Mouse (Mus musculus): ENCODE results near the gene Sfxn1. TPM values are rescaled to one million over a fixed set of nuclear protein-coding genes. Genes with fewer than 3 reads are reported as not detected.

Gene Sfxn1
- total RNA-seq, 4 experiments from 2014 or later: 46.9 to 62.5 (median 52.4) TPM

- DNase-seq: no peak
These were observed 6.0 kb downstream of the Sfxn1 start for GRCm38 (mm10) chr13:54077470-54078174.

- no peak for DNase-seq
These were observed 8.4 kb downstream of the Sfxn1 start for GRCm38 (mm10) chr13:54079782-54080759.

- DNase-seq: no peak
These were observed 9.1 kb downstream of the Sfxn1 start for GRCm38 (mm10) chr13:54080785-54081184.

- DNase-seq: no peak
These were observed 11.3 kb downstream of the Sfxn1 start for GRCm38 (mm10) chr13:54082946-54083345.

GRCm38 (mm10) chr13:54084178-54084577 is 12.5 kb downstream of the Sfxn1 start:
- no peak for DNase-seq

GRCm38 (mm10) chr13:54084826-54085225 is 13.2 kb downstream of the Sfxn1 start:
- DNase-seq: no peak

GRCm38 (mm10) chr13:54085266-54085665 is 13.6 kb downstream of the Sfxn1 start:
- DNase-seq: no peak

GRCm38 (mm10) chr13:54091719-54092118 is 20.1 kb downstream of the Sfxn1 start:
- no peak for DNase-seq

GRCm38 (mm10) chr13:54094349-54094748 is 22.7 kb downstream of the Sfxn1 start:
- DNase-seq: no peak

- DNase-seq: no peak
These were observed 23.3 kb downstream of the Sfxn1 start for GRCm38 (mm10) chr13:54094963-54095362.

GRCm38 (mm10) chr13:54095721-54096120 is 24.1 kb downstream of the Sfxn1 start:
- DNase-seq: no peak

GRCm38 (mm10) chr13:54097227-54097626 is 25.6 kb downstream of the Sfxn1 start:
- DNase-seq: no peak

GRCm38 (mm10) chr13:54097797-54098196 is 26.1 kb downstream of the Sfxn1 start:
- DNase-seq: no peak

GRCm38 (mm10) chr13:54101031-54101820 is 29.6 kb downstream of the Sfxn1 start:
- peak; percentile 73 for DNase-seq

GRCm38 (mm10) chr13:54102061-54102460 is 30.4 kb downstream of the Sfxn1 start:
- no peak for DNase-seq

GRCm38 (mm10) chr13:54103271-54103670 is 31.6 kb downstream of the Sfxn1 start:
- DNase-seq: no peak

GRCm38 (mm10) chr13:54103866-54104265 is 32.2 kb downstream of the Sfxn1 start:
- DNase-seq: peak; percentile 27

- DNase-seq: peak; percentile 35
These were observed 42.3 kb downstream of the Sfxn1 start for GRCm38 (mm10) chr13:54113819-54114550.

- no peak for DNase-seq
These were observed 43.3 kb downstream of the Sfxn1 start for GRCm38 (mm10) chr13:54114931-54115330.

- DNase-seq: no peak
These were observed 44.1 kb downstream of the Sfxn1 start for GRCm38 (mm10) chr13:54115779-54116178.

- no peak for DNase-seq
These were observed 46.7 kb downstream of the Sfxn1 start for GRCm38 (mm10) chr13:54118355-54118754.

Measured in adrenal gland, adult 8-10 months (tissue).